Mouse (Mus musculus): ENCODE measurements around the gene Slc22a20.

The Slc22a20 gene

DNA sequence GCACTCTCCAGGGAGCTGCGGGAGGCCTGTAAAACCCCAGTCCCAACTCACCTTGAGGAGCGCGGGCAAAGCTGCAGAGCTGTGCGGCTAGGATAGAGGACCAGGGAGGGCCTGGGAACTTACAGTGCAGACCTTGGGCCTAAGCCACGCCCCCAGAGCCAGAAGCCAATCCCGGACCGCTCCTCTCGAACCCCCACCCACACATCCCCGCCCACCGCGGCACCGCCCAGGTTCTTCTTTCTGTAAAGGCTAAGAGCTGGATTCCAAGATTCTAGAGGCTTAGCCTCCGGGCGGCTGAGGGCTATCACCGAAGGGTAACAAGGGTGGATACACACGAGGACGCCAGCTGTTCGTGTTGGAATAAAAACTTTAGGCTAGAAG is 61.2 kb downstream of the Slc22a20 start, which contains the start of gene Cdc42ep2:
Cdc42ep2 (minus strand) TSS at position 104 of the 381 bp plus-strand sequence.
- peak; percentile 86 for DNase-seq (ENCODE audit: low read depth, low spot score)

DNA sequence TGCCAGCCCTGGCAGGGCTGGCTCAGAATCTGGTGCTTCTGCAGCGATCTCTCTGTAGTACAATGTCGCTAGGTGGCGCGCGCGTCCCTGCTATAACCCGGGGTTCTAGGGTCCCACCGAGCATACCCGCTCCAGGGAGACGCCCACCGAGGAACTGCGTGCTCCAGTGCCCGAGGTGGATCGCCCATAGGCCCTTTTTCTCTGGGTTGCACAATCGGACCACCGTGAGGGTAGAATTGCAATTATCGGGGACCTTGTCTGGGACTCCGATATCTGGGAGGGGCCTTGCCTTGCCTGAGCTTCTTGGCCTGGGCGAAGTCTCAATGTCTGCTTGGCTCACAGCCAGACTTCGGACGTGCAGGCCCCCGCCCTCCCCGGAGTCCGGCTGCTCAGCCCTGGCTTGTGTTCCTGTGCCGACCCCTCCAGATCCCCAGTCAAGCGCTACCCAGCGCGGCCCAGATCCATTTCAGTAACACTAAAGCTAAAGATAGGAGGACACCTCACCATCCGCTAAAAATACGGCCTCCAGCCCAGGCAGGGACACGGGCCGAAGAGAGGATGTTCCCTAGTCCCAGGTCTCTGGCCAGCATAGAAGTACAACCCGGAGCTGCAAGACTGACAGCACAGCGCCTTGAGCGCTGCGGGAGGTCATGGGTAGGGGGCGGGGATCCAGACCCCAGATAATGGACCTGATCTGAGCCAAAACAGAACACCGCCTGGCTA is 61.8 kb downstream of the Slc22a20 start:
- no peak for DNase-seq (ENCODE audit: low read depth, low spot score)

DNA sequence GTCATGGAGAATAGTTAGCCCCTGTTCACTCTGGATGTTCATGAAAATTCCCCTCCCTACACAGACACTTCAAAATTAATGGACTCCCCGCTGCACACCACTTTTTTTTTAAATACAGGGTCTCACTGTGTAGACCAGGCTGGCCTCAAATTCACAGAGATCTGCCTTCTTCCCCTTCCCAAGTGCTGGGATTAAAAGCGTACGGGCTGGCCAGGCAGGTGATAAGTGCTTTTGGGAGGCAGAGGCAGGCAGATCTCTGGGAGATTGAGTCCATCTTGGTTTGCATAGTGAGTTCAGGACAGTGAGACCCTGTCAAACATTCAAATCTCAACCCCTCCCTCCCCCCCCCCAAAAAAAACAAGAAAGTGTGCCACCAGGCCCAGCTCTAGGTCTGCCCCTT is 63.0 kb downstream of the Slc22a20 start:
- no peak for DNase-seq (ENCODE audit: low read depth, low spot score)

- DNase-seq (ENCODE audit: low read depth, low spot score) = no peak
Observed at GRCm38 (mm10) chr19:5922119-5922942, 63.6 kb downstream of the Slc22a20 start.

DNA sequence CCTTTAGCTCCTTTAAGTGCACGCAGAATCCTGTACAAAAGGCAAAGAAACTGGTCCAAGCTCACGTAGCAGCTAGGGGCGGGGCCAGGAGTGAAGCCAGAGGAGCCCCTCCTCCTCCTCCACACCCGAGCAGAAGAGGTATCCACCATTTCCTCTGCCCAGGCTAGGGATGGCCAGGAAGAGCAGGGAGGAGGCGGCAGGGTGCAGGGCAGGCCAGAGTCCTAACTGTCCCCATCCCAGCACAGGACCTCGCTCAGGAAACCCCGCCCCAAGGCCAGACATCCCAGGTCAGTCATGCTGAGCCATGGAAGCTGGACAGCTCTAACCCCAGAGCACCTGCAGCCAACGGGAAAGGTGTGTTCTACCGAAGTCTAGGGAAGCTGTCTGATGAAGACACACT is 64.2 kb downstream of the Slc22a20 start:
- DNase-seq (ENCODE audit: low read depth, low spot score) = no peak
